Mouse (Mus musculus) embryonic facial prominence, embryonic 13.5 days (tissue): ENCODE results near the gene Dnal4. TPM values are rescaled to one million over a fixed set of nuclear protein-coding genes. Genes with fewer than 3 reads are reported as not detected.

ENCODE experiments used
- ATAC-seq: fragments of 200-750 bp; cut with Nextera tagmentation; 2 replicates; pipeline ENCODE4 v1.8.0; 2017; ENCODE audit warnings: low read depth; ENCODE audit not compliant: insufficient number of reproducible peaks, insufficient read depth, low FRiP score, low TSS enrichment
- H3K27ac ChIP-seq: fragments of 300-500 bp; sonication (generic); 2 replicates; pipeline ENCODE4 v1.5.1; 2015; ENCODE audit warnings: moderate library complexity, mild to moderate bottlenecking, inconsistent platforms
- H3K27me3 ChIP-seq: fragments of 300-500 bp; sonication (generic); 2 replicates; pipeline ENCODE4 v1.6.1; 2015; ENCODE audit warnings: mild to moderate bottlenecking, inconsistent platforms
- H3K36me3 ChIP-seq: fragments of 300-500 bp; sonication (generic); 2 replicates; pipeline ENCODE4 v1.6.1; 2015; ENCODE audit warnings: mild to moderate bottlenecking, inconsistent platforms
- H3K4me1 ChIP-seq: fragments of 300-500 bp; sonication (generic); 2 replicates; pipeline ENCODE4 v1.6.1; 2015; ENCODE audit warnings: inconsistent platforms
- H3K4me2 ChIP-seq: fragments of 300-500 bp; sonication (generic); 2 replicates; pipeline ENCODE4 v1.6.1; 2015; ENCODE audit warnings: moderate library complexity, mild to moderate bottlenecking, inconsistent platforms
- H3K4me3 ChIP-seq: fragments of 300-500 bp; sonication (generic); 2 replicates; pipeline ENCODE4 v1.5.1; 2015; ENCODE audit warnings: mild to moderate bottlenecking, inconsistent platforms
- H3K9ac ChIP-seq: fragments of 300-500 bp; sonication (generic); 2 replicates; pipeline ENCODE4 v1.6.1; 2015; ENCODE audit warnings: mild to moderate bottlenecking, inconsistent platforms
- H3K9me3 ChIP-seq: fragments of 300-500 bp; sonication (generic); 2 replicates; pipeline ENCODE4 v1.6.1; 2016; ENCODE audit warnings: inconsistent platforms
- WGBS: fragments of 180-500 bp; shearing (Covaris S2); methylation state at CpG from one replicate; pipeline ENCODE4 v1.1.7; 2015; ENCODE audit warnings: mixed read lengths; 5-methylcytosine and 5-hydroxymethylcytosine counted together
- polyA plus RNA-seq: library from polyadenylated mRNA; unstranded; fragments of >200 nt; fragmentation: Nextera tagmentation; extraction: Ambion mirVana; gene quantifications from 2 replicates; pipeline ENCODE4 v1.2.1, GENCODE M21; 2015

The Dnal4 gene
- polyA plus RNA-seq, 1 experiment from 2014 or later, result 74.4 TPM

DNA sequence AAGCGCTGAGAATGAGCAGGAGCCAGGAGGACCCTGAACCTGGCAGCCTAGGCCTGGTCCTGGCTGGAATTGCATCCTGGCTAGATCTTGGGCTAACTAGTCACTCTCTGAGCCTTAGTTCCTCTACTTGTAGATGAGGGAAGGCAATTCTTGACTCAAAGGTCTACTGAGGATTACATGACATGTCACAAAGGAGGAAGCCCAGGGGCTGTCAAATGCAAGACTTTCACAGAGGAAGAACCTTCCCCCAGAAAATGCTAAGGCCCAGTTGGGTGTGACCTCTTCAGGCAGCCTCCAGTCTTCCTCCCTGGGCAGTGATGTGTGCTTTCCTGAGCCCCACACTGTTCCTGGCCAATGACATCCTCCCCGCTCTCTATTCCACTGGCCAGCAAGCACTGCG is 20.5 kb downstream of the Dnal4 start:
- Histone ChIP-seq H3K36me3 (peaks cover 14% of the 10 kb centered on the region), H3K9me3 (no peaks in the 10 kb centered on the region), H3K4me2 (no peak overlapping the region), H3K27ac (peak overlapping the region; percentile 51), H3K9ac (no peak overlapping the region), H3K4me3 (no peak overlapping the region), H3K27me3 (no peaks in the 10 kb centered on the region), H3K4me1 (peaks cover 12% of the 10 kb centered on the region)
- no peak for ATAC-seq
- WGBS, result 88% methylated on average over 3 of the region's 3 CpGs

DNA sequence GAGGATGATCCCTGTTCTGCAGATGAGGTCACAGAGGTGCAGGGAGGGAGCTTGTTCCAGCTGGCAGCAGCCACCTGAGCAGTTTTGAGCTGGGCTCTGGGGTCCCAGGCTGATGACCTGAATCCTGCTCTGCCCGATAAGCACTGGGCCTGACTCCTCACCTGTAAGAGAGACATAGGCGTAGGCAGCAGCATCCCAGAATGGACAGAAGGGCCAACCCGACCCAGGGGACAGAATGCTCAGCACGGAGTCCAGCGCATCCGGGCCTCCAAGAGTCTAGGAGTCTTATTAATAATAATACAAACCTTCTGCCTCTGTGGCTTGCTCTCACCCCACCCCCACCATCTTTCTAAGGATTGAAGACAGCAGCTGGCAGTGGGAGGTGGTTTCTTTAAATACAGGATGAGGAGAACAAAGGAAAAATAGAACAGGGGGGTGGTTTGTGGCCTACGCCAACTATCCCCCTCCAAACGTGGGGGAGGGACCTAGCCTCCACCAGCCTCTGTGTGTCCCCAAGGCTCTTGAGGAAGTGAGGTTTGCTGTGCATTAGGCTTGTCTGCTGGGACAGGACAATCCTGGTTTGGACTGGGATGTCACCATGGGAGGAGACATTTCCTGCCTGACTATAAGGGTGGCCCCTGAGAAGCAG is 21.5 kb downstream of the Dnal4 start:
- Histone ChIP-seq H3K27ac (peak overlapping the region; percentile 51), H3K4me1 (peaks cover 12% of the 10 kb centered on the region), H3K4me3 (no peak overlapping the region), H3K4me2 (no peak overlapping the region), H3K36me3 (peaks cover 5% of the 10 kb centered on the region), H3K9me3 (no peaks in the 10 kb centered on the region), H3K9ac (peak overlapping the region; percentile 49; the same call in 1 of the 2 replicates), H3K27me3 (no peaks in the 10 kb centered on the region)
- WGBS, result 51% methylated on average over 8 of the region's 8 CpGs
- no peak for ATAC-seq

DNA sequence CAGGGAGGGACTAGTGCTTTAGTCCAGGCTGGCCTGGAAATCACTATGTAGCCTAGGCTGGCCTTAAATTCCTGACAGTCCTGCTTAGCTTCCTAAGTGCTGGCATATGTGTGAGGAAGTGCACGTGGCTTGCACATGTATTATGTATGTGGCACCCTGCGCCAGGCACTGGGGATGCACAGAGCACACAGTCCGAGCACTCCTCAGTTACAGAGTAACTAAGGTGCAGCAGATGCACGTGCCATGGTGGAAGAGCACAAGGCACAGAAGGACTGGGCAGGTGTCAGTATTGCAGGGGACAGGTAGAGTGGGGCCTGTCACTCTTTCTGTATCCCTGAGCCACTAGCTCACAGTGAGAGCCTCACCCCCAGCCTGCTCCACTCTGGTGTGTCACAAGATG is 22.5 kb downstream of the Dnal4 start:
- H3K36me3 ChIP-seq, result no peaks in the 10 kb centered on the region
- no peak overlapping the region for H3K27ac ChIP-seq
- H3K4me1 ChIP-seq, result peaks cover 12% of the 10 kb centered on the region
- no peak overlapping the region for H3K4me3 ChIP-seq
- ATAC-seq, result no peak
- no peak overlapping the region for H3K4me2 ChIP-seq
- no peaks in the 10 kb centered on the region for H3K27me3 ChIP-seq
- H3K9me3 ChIP-seq, result no peaks in the 10 kb centered on the region
- 79% methylated on average over 4 of the region's 4 CpGs for WGBS
- no peak overlapping the region for H3K9ac ChIP-seq

DNA sequence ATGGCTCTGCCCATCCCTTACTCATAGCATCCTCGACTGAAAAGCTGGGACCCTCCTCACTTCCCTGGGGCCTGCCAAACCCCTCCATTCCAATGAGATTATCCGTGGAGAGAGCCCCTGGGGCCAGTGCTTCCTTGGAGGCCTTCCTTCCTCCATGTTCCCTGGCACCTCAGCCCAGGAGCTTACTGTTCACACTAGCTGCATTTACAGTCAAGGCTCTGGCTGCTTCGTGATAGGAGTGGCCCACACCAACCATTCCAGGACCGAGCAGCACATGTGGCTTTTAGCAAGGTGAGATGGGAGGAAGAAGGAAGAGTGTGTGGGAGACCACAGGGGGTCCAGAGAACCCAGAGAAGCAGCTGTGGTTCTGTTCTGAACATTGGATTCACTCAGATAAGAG is 23.8 kb downstream of the Dnal4 start:
- Histone ChIP-seq H3K4me3 (no peak overlapping the region), H3K4me2 (no peak overlapping the region), H3K27ac (no peak overlapping the region), H3K4me1 (peaks cover 12% of the 10 kb centered on the region), H3K36me3 (no peaks in the 10 kb centered on the region), H3K27me3 (no peaks in the 10 kb centered on the region), H3K9me3 (no peaks in the 10 kb centered on the region), H3K9ac (peak overlapping the region; percentile 33; the same call in 1 of the 2 replicates)
- WGBS, result 44% methylated on average over 4 of the region's 4 CpGs
- ATAC-seq, result no peak

DNA sequence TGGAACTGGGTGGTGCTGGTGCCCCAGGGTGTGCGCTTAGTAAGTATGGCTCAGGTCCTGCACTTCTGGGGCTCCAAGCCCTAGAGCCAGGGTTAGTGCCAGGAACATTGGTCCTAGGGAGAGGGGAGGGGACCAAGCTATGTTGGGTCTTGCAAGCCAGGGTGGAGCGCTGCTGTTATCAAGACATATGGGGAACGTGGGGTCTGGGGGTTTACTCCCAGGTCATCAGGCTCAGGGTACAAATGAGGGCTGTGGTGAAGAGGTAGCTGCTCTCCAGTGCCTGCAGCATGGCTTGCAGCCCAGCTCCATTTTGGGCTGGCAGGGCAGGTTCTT is 24.3 kb downstream of the Dnal4 start:
- Histone ChIP-seq H3K4me2 (no peak overlapping the region), H3K9ac (no peak overlapping the region), H3K36me3 (no peaks in the 10 kb centered on the region), H3K4me1 (peaks cover 12% of the 10 kb centered on the region), H3K9me3 (no peaks in the 10 kb centered on the region), H3K4me3 (no peak overlapping the region), H3K27ac (no peak overlapping the region), H3K27me3 (no peaks in the 10 kb centered on the region)
- ATAC-seq, result no peak
- WGBS, result 82% methylated on average over 3 of the region's 3 CpGs

DNA sequence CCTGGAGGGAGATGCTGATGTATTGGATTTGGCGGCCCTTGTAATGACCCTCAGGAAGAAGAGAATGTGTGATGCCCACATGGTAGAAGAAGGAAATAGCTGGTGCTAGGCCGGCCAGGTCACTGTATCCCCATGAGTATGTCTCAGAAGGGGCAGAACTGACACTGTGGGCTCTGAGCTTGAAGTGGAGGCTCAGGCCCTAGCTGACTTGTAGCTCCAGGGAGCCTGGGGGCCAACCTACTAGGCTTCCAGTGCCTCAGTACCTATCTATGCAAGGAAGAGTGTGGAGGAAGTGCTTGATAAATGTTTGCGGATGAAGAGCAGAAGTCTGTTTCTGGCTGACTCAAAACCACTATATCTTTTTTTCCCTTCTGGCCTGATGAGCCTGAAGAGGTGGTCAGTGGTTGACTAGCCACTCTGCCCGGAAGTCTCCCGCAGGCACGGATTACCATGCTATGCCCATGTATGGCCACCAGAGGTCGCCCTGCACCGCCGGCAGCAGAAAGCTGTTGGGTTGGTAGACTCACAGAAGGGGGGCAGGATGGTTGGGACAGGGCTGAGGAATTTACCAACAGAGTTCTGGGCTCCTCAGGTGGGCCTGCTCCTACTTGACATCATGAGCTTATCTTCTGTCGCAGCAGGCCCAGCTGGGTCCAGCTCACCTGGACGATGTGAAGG is 24.8 kb downstream of the Dnal4 start:
- 0 out of 2 replicates have a peak, but pooled peaks have one; percentile 23 for ATAC-seq

DNA sequence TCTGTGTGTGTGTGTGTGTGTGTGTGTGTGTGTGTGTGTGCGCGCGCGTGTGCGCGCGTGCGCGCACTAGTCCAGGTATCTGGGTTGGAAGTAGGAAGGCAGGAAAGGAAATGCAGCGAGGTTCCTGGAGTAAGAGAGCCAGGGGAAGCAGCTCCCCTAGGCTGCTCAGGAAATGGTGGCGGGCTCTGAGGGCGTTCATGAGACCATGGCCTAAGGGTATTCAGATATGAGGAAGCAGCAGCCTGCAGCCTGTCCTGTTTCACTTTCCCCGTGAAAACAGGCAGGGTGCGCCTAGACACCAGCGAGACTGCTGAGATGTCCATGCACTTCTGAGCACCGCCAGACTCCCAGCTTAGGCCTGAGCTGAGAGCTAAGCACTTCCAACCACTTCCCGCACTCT is 25.9 kb downstream of the Dnal4 start:
- 78% methylated on average over 17 of the region's 17 CpGs for WGBS
- H3K4me1 ChIP-seq, result peaks cover 9% of the 10 kb centered on the region
- no peak for ATAC-seq

More for the DNA sequence above, 24.8 kb downstream of the Dnal4 start:
- Histone ChIP-seq H3K9ac (no peak overlapping the region), H3K4me1 (peaks cover 12% of the 10 kb centered on the region), H3K9me3 (no peaks in the 10 kb centered on the region), H3K27me3 (no peaks in the 10 kb centered on the region), H3K36me3 (no peaks in the 10 kb centered on the region), H3K4me2 (no peak overlapping the region), H3K4me3 (no peak overlapping the region), H3K27ac (no peak overlapping the region)
- WGBS, result 20% methylated on average over 11 of the region's 11 CpGs

DNA sequence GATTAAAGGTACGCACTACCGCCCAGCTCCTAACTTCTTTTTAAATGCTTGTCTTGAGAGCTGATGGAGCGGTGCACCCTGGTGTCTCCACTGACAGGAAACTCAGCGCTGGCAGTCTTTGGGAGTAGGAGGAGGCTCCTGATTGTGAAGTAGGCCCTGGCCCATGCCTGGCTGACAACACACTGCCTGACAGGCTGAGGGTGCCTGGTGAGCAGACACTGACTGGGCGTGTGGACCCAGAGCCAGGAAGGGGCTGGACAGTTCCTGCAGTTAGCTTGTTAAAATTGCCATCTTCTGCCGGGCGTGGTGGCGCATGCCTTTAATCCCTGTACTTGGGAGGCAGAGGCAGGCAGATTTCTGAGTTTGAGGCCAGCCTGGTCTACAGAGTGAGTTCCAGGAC is 27.4 kb downstream of the Dnal4 start:
- Histone ChIP-seq H3K4me2 (no peak overlapping the region), H3K4me1 (peaks cover 3% of the 10 kb centered on the region; the same call in 1 of the 2 replicates), H3K27ac (no peak overlapping the region), H3K36me3 (no peaks in the 10 kb centered on the region), H3K4me3 (no peak overlapping the region), H3K9ac (no peak overlapping the region), H3K9me3 (no peaks in the 10 kb centered on the region), H3K27me3 (no peaks in the 10 kb centered on the region)
- 88% methylated on average over 8 of the region's 8 CpGs for WGBS
- no peak for ATAC-seq

More for the DNA sequence above, 25.9 kb downstream of the Dnal4 start:
- Histone ChIP-seq H3K4me2 (no peak overlapping the region), H3K9me3 (no peaks in the 10 kb centered on the region), H3K4me3 (no peak overlapping the region), H3K9ac (0 out of 2 replicates have a peak overlapping the region, but pooled peaks have one; percentile 36), H3K27ac (no peak overlapping the region), H3K36me3 (no peaks in the 10 kb centered on the region), H3K27me3 (no peaks in the 10 kb centered on the region)

DNA sequence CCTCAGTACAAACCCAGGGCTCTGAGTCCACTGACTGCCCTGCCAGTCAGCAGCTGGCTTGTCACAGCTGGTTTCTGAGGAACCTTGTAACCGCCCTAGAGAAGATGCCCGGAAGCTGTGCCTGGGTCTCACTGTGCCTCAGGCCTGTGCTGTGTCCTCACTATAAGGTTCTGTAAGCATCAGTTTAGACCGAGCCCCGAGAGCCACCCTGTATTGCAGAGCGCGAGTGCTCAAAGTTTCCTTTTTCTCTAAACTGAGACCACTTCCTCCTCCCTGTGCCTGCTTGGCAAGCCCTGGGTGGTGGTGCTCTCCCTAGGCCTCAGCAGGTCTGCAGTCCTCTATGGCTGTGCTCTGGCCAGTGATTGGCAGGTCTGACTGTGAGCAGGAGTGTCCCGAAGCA is 28.5 kb downstream of the Dnal4 start:
- Histone ChIP-seq H3K9ac (no peak overlapping the region), H3K36me3 (no peaks in the 10 kb centered on the region), H3K4me2 (no peak overlapping the region), H3K27me3 (no peaks in the 10 kb centered on the region), H3K4me1 (peaks cover 3% of the 10 kb centered on the region; the same call in 1 of the 2 replicates), H3K27ac (no peak overlapping the region), H3K9me3 (no peaks in the 10 kb centered on the region), H3K4me3 (no peak overlapping the region)
- no peak for ATAC-seq
- 88% methylated on average over 7 of the region's 7 CpGs for WGBS

DNA sequence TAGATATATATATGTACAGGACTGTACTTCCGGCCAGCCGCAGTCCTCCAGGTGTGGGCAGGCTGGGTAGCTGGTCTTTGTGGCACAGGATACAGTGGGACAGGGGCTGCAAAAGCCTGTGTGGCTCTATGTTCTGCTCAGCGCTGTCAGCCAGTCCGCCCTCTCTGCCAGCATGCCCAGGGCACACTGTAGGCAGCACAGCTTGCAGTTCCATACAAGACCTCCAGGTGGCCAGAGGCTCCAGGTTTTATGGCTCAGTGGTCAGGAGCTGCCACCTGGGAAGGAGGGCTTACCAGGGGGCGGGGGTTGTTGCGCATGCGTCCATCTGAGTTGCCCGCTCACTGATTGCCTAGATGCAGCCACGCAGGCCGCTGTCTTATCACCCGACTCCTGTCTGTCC is 29.7 kb downstream of the Dnal4 start:
- 55% methylated on average over 11 of the region's 11 CpGs for WGBS
- Histone ChIP-seq H3K4me2 (no peak overlapping the region), H3K27ac (no peak overlapping the region), H3K9ac (no peak overlapping the region), H3K36me3 (no peaks in the 10 kb centered on the region), H3K9me3 (no peaks in the 10 kb centered on the region), H3K4me3 (no peak overlapping the region), H3K4me1 (peaks cover 3% of the 10 kb centered on the region; the same call in 1 of the 2 replicates), H3K27me3 (no peaks in the 10 kb centered on the region)
- ATAC-seq, result no peak

DNA sequence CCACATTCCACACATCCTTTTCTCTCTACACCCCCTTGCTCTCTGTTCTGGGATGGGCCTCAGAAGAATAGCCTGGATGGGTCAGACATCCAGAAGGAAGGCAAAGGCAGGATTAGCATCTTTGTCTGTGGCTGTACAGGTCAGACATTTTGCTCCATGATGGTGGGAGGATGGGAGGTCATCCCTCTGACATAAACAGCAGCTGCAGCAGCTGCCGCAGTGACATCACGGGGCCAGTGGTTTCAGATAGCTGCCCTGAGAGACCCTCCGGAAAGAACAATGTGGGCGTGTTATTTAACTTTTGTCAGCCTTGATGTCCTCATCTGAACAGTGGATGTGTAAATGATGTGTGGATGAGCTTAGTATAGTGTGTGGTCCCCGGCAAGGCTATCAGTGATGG is 31.8 kb downstream of the Dnal4 start:
- peaks cover 12% of the 10 kb centered on the region for H3K4me1 ChIP-seq
- H3K4me2 ChIP-seq, result no peak overlapping the region
- H3K27ac ChIP-seq, result no peak overlapping the region
- H3K4me3 ChIP-seq, result no peak overlapping the region
- no peak for ATAC-seq
- WGBS, result 85% methylated on average over 5 of the region's 5 CpGs
- H3K9me3 ChIP-seq, result no peaks in the 10 kb centered on the region
- no peaks in the 10 kb centered on the region for H3K36me3 ChIP-seq
- no peak overlapping the region for H3K9ac ChIP-seq
- no peaks in the 10 kb centered on the region for H3K27me3 ChIP-seq

DNA sequence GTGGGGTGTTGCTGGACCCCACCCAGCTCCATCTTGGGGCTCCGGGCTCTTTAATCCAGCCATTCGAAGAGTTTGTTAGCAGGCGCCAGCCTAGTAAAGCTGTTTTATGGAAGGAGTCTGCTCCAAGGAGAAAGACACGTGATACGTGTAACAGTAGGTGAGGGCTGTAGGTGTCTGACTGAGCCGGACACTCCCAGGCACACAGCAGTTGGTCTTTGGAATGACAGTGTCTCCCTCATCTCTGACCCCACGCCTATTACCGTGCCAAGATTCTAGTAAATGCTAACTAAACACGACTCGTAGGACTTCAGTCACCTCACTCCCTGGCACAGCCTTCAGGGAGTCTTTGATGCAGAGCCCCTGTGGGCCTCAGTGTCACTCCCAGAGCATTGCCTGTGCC is 32.3 kb downstream of the Dnal4 start:
- Histone ChIP-seq H3K4me1 (peaks cover 18% of the 10 kb centered on the region), H3K27me3 (no peaks in the 10 kb centered on the region), H3K4me2 (no peak overlapping the region), H3K27ac (no peak overlapping the region), H3K9ac (no peak overlapping the region), H3K36me3 (no peaks in the 10 kb centered on the region), H3K4me3 (no peak overlapping the region), H3K9me3 (no peaks in the 10 kb centered on the region)
- WGBS, result 85% methylated on average over 10 of the region's 10 CpGs
- no peak for ATAC-seq
